Mouse (Mus musculus) kidney, adult 2 months (tissue): Measurements from ENCODE around the gene Gpr22.

Source experiments
- CTCF ChIP-seq: fragments of 200-500 bp; conservative IDR thresholded peaks from 2 replicates; pipeline ENCODE4 v1.5.1; 2011; ENCODE audit warnings: low read depth, mild to moderate bottlenecking, control low read depth, low read length, moderate library complexity, mixed read lengths; ENCODE audit not compliant: insufficient read depth, insufficient read length
- POLR2A ChIP-seq: fragments of 200-500 bp; IDR thresholded peaks from one replicate; pipeline ENCODE4 v1.6.1; 2011; ENCODE audit warnings: low read depth, low read length, control low read depth

GRCm38 (mm10) chr12:31754465-31754864 lies 40.7 kb upstream of the Gpr22 start:
- TF ChIP-seq CTCF (no peak), POLR2A (no peak)
